Mouse (Mus musculus) midbrain, embryonic 14.5 days (tissue): ENCODE measurements at regions not wholly inside any gene's neighbourhood (a gene's known extent, or its start where the extent isn't known, plus 50 kb on each side); places are given as distances from the start of the nearest gene placed in this dataset.

Source experiments
- ATAC-seq: fragments of 200-750 bp; cut with Nextera tagmentation; 2 replicates; pipeline ENCODE4 v1.8.0; 2017; ENCODE audit warnings: moderate number of reproducible peaks, moderate library complexity; ENCODE audit not compliant: low FRiP score, low TSS enrichment
- DNase-seq: peaks from one replicate; pipeline ENCODE4 v3.0.0-alpha.2; 2015
- H3K27ac ChIP-seq: fragments of 300-500 bp; sonication (generic); replicated peaks from 2 replicates; pipeline ENCODE4 v1.5.1; 2014; ENCODE audit warnings: mild to moderate bottlenecking, low read depth, low read length, moderate library complexity
- H3K27me3 ChIP-seq: fragments of 300-500 bp; sonication (generic); 2 replicates; pipeline ENCODE4 v1.6.1; 2014; ENCODE audit warnings: low read length, control low read depth, mixed read lengths; ENCODE audit not compliant: control insufficient read depth, insufficient read depth
- H3K36me3 ChIP-seq: fragments of 300-500 bp; sonication (generic); 2 replicates; pipeline ENCODE4 v1.6.1; 2014; ENCODE audit warnings: low read length, control low read depth; ENCODE audit not compliant: control insufficient read depth, insufficient read depth
- H3K4me1 ChIP-seq: fragments of 300-500 bp; sonication (generic); 2 replicates; pipeline ENCODE4 v1.6.1; 2014; ENCODE audit warnings: mild to moderate bottlenecking, antibody characterized with exemption, low read length, control low read depth; ENCODE audit not compliant: control insufficient read depth, insufficient read depth
- H3K4me2 ChIP-seq: fragments of 300-500 bp; sonication (generic); 2 replicates; pipeline ENCODE4 v1.6.1; 2014; ENCODE audit warnings: mild to moderate bottlenecking, low read length, moderate library complexity
- H3K4me3 ChIP-seq: fragments of 300-500 bp; sonication (generic); replicated peaks from 2 replicates; pipeline ENCODE4 v1.5.1; 2014; ENCODE audit warnings: low read depth, low read length
- H3K9ac ChIP-seq: fragments of 300-500 bp; sonication (generic); replicated peaks from 2 replicates; pipeline ENCODE4 v1.6.1; 2014; ENCODE audit warnings: mild to moderate bottlenecking, low read length, moderate library complexity
- H3K9me3 ChIP-seq: fragments of 300-500 bp; sonication (generic); 2 replicates; pipeline ENCODE4 v1.6.1; 2016; ENCODE audit warnings: low read length, control low read depth, mixed read lengths; ENCODE audit not compliant: control insufficient read depth
- WGBS: fragments of 180-500 bp; shearing (Covaris S2); extraction: QIAGEN DNeasy Blood & Tissue Kit; methylation state at CpG from one replicate; pipeline ENCODE4 v1.1.7; 2014; 5-methylcytosine and 5-hydroxymethylcytosine counted together

GRCm38 (mm10) chr1:143122185-143122584, 518.3 kb upstream of the B3galt2 start:
- no peak for ATAC-seq
- no peaks in the 10 kb centered on the region for H3K4me1 ChIP-seq
- H3K4me3 ChIP-seq, result no peak overlapping the region

GRCm38 (mm10) chr1:143130257-143130656, 510.2 kb upstream of the B3galt2 start:
- no peak overlapping the region for H3K9ac ChIP-seq
- H3K4me2 ChIP-seq, result no peak overlapping the region
- H3K36me3 ChIP-seq, result no peaks in the 10 kb centered on the region
- DNase-seq (no peak), ATAC-seq (no peak)
- WGBS, result 76% methylated on average over 1 of the region's 1 CpGs
- H3K4me3 ChIP-seq, result no peak overlapping the region
- H3K9me3 ChIP-seq, result peaks cover 7% of the 10 kb centered on the region; the same call in 1 of the 2 replicates
- H3K4me1 ChIP-seq, result no peaks in the 10 kb centered on the region
- no peaks in the 10 kb centered on the region for H3K27me3 ChIP-seq
- no peak overlapping the region for H3K27ac ChIP-seq

More at GRCm38 (mm10) chr1:143122185-143122584, 518.3 kb upstream of the B3galt2 start:
- H3K9me3 ChIP-seq, result no peaks in the 10 kb centered on the region
- no peak overlapping the region for H3K9ac ChIP-seq
- H3K36me3 ChIP-seq, result no peaks in the 10 kb centered on the region
- H3K4me2 ChIP-seq, result no peak overlapping the region
- H3K27ac ChIP-seq, result no peak overlapping the region
- DNase-seq, result no peak
- H3K27me3 ChIP-seq, result no peaks in the 10 kb centered on the region

GRCm38 (mm10) chr1:143132806-143133205, 507.7 kb upstream of the B3galt2 start:
- H3K4me1 ChIP-seq, result no peaks in the 10 kb centered on the region
- ATAC-seq, result no peak

GRCm38 (mm10) chr1:143145111-143145984, 495.1 kb upstream of the B3galt2 start:
- ATAC-seq (no peak; the same call in 1 of the 2 replicates), DNase-seq (peak; percentile 10)
- WGBS, result 32% methylated on average over 4 of the region's 4 CpGs
- no peaks in the 10 kb centered on the region for H3K9me3 ChIP-seq
- no peaks in the 10 kb centered on the region for H3K36me3 ChIP-seq
- H3K27me3 ChIP-seq, result no peaks in the 10 kb centered on the region
- H3K27ac ChIP-seq, result no peak overlapping the region
- H3K9ac ChIP-seq, result no peak overlapping the region
- H3K4me2 ChIP-seq, result no peak overlapping the region
- no peaks in the 10 kb centered on the region for H3K4me1 ChIP-seq
- H3K4me3 ChIP-seq, result no peak overlapping the region

More at GRCm38 (mm10) chr1:143132806-143133205, 507.7 kb upstream of the B3galt2 start:
- no peak overlapping the region for H3K9ac ChIP-seq
- H3K36me3 ChIP-seq, result no peaks in the 10 kb centered on the region
- no peak overlapping the region for H3K4me2 ChIP-seq
- H3K27me3 ChIP-seq, result no peaks in the 10 kb centered on the region
- H3K27ac ChIP-seq, result no peak overlapping the region
- H3K4me3 ChIP-seq, result no peak overlapping the region
- 95% methylated on average over 2 of the region's 2 CpGs for WGBS
- no peak for DNase-seq
- peaks cover 7% of the 10 kb centered on the region; the same call in 1 of the 2 replicates for H3K9me3 ChIP-seq

GRCm38 (mm10) chr1:143171286-143171685, 469.2 kb upstream of the B3galt2 start:
- H3K27ac ChIP-seq, result no peak overlapping the region
- H3K4me1 ChIP-seq, result no peaks in the 10 kb centered on the region
- H3K9me3 ChIP-seq, result no peaks in the 10 kb centered on the region
- WGBS, result 87% methylated on average over 9 of the region's 9 CpGs
- H3K27me3 ChIP-seq, result no peaks in the 10 kb centered on the region
- H3K4me3 ChIP-seq, result no peak overlapping the region
- no peak overlapping the region for H3K4me2 ChIP-seq
- H3K36me3 ChIP-seq, result no peaks in the 10 kb centered on the region
- DNase-seq (no peak), ATAC-seq (no peak)
- no peak overlapping the region for H3K9ac ChIP-seq

- ATAC-seq (no peak), DNase-seq (no peak)
- WGBS, result 90% methylated on average over 2 of the region's 2 CpGs
- no peaks in the 10 kb centered on the region for H3K4me1 ChIP-seq
- no peak overlapping the region for H3K9ac ChIP-seq
- H3K9me3 ChIP-seq, result no peaks in the 10 kb centered on the region
- no peak overlapping the region for H3K4me3 ChIP-seq
- H3K36me3 ChIP-seq, result no peaks in the 10 kb centered on the region
- no peaks in the 10 kb centered on the region for H3K27me3 ChIP-seq
- no peak overlapping the region for H3K4me2 ChIP-seq
- H3K27ac ChIP-seq, result no peak overlapping the region
Observed at GRCm38 (mm10) chr1:143173836-143174235, 466.6 kb upstream of the B3galt2 start.

- Histone ChIP-seq H3K4me1 (no peaks in the 10 kb centered on the region), H3K4me3 (no peak overlapping the region), H3K27ac (no peak overlapping the region), H3K36me3 (no peaks in the 10 kb centered on the region), H3K9me3 (no peaks in the 10 kb centered on the region), H3K27me3 (no peaks in the 10 kb centered on the region), H3K4me2 (no peak overlapping the region), H3K9ac (no peak overlapping the region)
- 91% methylated on average over 3 of the region's 3 CpGs for WGBS
- no peak for ATAC-seq
- no peak for DNase-seq
Observed at GRCm38 (mm10) chr1:143192167-143192793, 448.2 kb upstream of the B3galt2 start.

- 82% methylated on average over 4 of the region's 4 CpGs for WGBS
- H3K9me3 ChIP-seq, result no peaks in the 10 kb centered on the region
- no peak overlapping the region for H3K4me3 ChIP-seq
- no peak for DNase-seq
- H3K27me3 ChIP-seq, result no peaks in the 10 kb centered on the region
- H3K9ac ChIP-seq, result no peak overlapping the region
- H3K27ac ChIP-seq, result no peak overlapping the region
- no peaks in the 10 kb centered on the region for H3K36me3 ChIP-seq
- no peak overlapping the region for H3K4me2 ChIP-seq
- no peak for ATAC-seq
- no peaks in the 10 kb centered on the region for H3K4me1 ChIP-seq
Observed at GRCm38 (mm10) chr1:143200213-143200889, 440.1 kb upstream of the B3galt2 start.
